In the genomic region with DNA sequence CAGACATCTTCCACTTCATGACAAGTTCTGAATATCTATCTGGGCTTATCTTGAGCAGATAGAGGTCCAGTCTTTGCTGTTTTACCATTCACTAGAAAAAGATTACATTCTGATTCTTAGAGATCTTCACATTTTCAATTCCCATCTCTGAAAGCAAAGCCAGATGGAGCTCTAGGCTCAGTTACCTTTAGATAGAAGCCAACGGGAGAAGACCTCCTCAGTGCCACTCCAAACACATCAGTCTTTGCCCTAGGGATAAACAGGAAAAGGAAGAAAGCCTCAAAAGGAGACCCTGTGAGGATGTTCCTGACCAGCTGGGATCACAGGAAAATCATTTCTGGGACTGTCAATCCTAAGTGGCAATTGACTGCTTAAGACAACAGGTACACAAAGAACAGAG, we compare ENCODE assay signal across 12 mouse cellular contexts.
"Had no signal": no experiment of that assay in that cellular context is flagged by ENCODE, and none has a peak within 500 bp of the region (broad histone marks: within the 10 kb centered on the region; RNA-seq: fewer than 3 reads in every experiment).

No protein-coding gene starts in this region.

- H3K27ac ChIP-seq: kidney, embryonic 15.5 days; limb, embryonic 15.5 days; liver, embryonic 12.5 days; lung, embryonic 15.5 days; midbrain, embryonic 15.5 days; neural tube, embryonic 13.5 days had no signal

- ATAC-seq: liver, embryonic 12.5 days; midbrain, embryonic 15.5 days had no signal

- H3K36me3 ChIP-seq: lung, embryonic 15.5 days had no signal

- DNase-seq: kidney, adult 2 months; kidney, postnatal 25 days; lung, postnatal 36 days; right cerebral cortex, postnatal 25 days; thymus, postnatal 4 days had no signal

- H3K9me3 ChIP-seq: kidney, embryonic 15.5 days; limb, embryonic 15.5 days; liver, embryonic 12.5 days; lung, embryonic 15.5 days; midbrain, embryonic 15.5 days; neural tube, embryonic 13.5 days had no signal

- H3K4me2 ChIP-seq: kidney, embryonic 15.5 days; limb, embryonic 15.5 days; liver, embryonic 12.5 days; lung, embryonic 15.5 days; midbrain, embryonic 11.5 days; midbrain, embryonic 15.5 days; neural tube, embryonic 13.5 days had no signal

- H3K9ac ChIP-seq: kidney, embryonic 15.5 days; limb, embryonic 15.5 days; liver, embryonic 12.5 days; lung, embryonic 15.5 days; midbrain, embryonic 15.5 days; neural tube, embryonic 13.5 days had no signal

- H3K4me3 ChIP-seq: kidney, embryonic 15.5 days; limb, embryonic 15.5 days; liver, embryonic 12.5 days; lung, embryonic 15.5 days; midbrain, embryonic 15.5 days; neural tube, embryonic 13.5 days had no signal
